Mouse (Mus musculus): Measurements from ENCODE around the gene Hnrnpll. TPM values are rescaled to one million over a fixed set of nuclear protein-coding genes. Genes with fewer than 3 reads are reported as not detected.
"Not testable (repeated sequence)": the region's sequence is repeated elsewhere in the genome, so short reads cannot be mapped to it uniquely, and the experiment has no call there.

The Hnrnpll gene
- polyA plus RNA-seq, 1 experiment from 2014 or later = 112 TPM

DNA sequence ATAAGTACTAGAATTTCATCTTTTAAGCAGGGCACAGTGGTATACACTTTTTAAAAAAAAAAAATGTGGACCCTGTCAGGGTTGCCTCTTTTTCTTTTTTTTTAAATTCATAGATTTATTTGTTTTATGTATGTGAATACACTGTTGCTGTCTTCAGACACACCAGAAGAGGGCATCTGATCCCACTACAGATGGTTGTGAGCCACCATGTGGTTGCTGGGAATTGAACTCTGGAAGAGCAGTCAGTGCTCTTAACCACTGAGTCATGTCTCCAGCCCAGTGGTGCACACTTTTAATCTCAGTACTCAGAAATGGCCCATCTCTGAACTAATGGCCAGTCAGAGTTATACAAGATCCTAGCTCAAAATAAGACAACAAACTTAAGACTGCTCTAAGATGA lies 12.8 kb downstream of the Hnrnpll start:
- H3K27ac ChIP-seq; ATAC-seq (ENCODE audit: low FRiP score); H3K4me1 ChIP-seq; H3K27me3 ChIP-seq; H3K9ac ChIP-seq; H3K4me3 ChIP-seq; H3K9me3 ChIP-seq (replicated peaks); H3K4me2 ChIP-seq (replicated peaks): not testable (repeated sequence)
- H3K36me3 ChIP-seq = peaks cover 56% of the 10 kb centered on the region

GRCm38 (mm10) chr17:80048230-80048629 lies 13.9 kb downstream of the Hnrnpll start:
- ATAC-seq (ENCODE audit: low FRiP score) = no peak
- Histone ChIP-seq H3K27ac (no peak overlapping the region), H3K27me3 (no peaks in the 10 kb centered on the region), H3K9ac (no peak overlapping the region), H3K36me3 (peaks cover 55% of the 10 kb centered on the region), H3K4me3 (no peak overlapping the region), H3K4me2 (replicated peaks) (no peak overlapping the region), H3K9me3 (replicated peaks) (no peaks in the 10 kb centered on the region), H3K4me1 (no peaks in the 10 kb centered on the region)
- 72% methylated on average over 7 of the region's 7 CpGs for WGBS

DNA sequence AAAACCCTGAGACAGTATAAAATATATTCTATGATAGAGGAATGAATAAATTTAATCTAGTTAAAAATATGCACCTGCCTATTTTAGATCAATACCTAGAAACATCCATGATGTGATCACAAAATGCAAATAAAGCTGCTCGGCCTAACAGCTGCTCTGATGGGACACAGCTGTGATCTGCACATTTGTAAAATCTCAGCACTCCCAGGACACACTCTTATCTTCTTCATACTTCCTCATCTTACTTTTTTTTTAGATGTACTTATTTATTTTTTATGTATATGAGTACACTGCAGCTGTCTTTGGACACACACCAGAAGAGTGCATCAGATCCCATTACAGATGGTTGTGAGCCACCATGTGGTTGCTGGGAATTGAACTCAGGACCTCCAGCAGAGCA lies 20.4 kb downstream of the Hnrnpll start:
- ATAC-seq (ENCODE audit: low FRiP score) = no peak
- no peaks in the 10 kb centered on the region for H3K4me1 ChIP-seq
- no peak overlapping the region for H3K27ac ChIP-seq
- no peaks in the 10 kb centered on the region for H3K9me3 ChIP-seq (replicated peaks)
- H3K27me3 ChIP-seq = no peaks in the 10 kb centered on the region
- 88% methylated on average over 1 of the region's 1 CpGs for WGBS
- H3K4me3 ChIP-seq = no peak overlapping the region
- H3K36me3 ChIP-seq = peaks cover 37% of the 10 kb centered on the region
- H3K4me2 ChIP-seq (replicated peaks) = no peak overlapping the region
- H3K9ac ChIP-seq = no peak overlapping the region

DNA sequence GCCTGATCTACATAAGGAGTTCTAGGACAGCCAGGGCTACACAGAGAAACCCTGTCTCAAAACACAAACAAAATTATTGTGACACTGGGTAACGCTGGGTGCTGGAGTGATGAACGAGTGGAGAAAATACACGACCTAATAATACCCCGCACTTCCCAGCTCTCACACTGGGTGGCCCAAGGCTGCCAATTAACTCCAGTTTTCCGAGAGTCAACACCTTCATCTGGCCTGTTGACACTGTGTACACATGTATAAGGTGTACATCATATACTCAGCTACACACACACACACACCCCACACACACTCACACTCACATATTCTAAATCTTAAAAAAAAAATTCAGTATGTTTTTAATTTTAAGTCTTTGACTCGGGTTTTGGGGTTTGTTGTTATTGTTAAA lies 33.5 kb downstream of the Hnrnpll start:
- ATAC-seq (ENCODE audit: low FRiP score) = no peak
- H3K9ac ChIP-seq = no peak overlapping the region
- H3K27me3 ChIP-seq = no peaks in the 10 kb centered on the region
- H3K27ac ChIP-seq = no peak overlapping the region
- H3K4me1 ChIP-seq = no peaks in the 10 kb centered on the region
- no peak overlapping the region for H3K4me2 ChIP-seq (replicated peaks)
- peaks cover 43% of the 10 kb centered on the region for H3K36me3 ChIP-seq
- WGBS = 92% methylated on average over 6 of the region's 6 CpGs
- H3K9me3 ChIP-seq (replicated peaks) = no peaks in the 10 kb centered on the region
- H3K4me3 ChIP-seq = no peak overlapping the region

DNA sequence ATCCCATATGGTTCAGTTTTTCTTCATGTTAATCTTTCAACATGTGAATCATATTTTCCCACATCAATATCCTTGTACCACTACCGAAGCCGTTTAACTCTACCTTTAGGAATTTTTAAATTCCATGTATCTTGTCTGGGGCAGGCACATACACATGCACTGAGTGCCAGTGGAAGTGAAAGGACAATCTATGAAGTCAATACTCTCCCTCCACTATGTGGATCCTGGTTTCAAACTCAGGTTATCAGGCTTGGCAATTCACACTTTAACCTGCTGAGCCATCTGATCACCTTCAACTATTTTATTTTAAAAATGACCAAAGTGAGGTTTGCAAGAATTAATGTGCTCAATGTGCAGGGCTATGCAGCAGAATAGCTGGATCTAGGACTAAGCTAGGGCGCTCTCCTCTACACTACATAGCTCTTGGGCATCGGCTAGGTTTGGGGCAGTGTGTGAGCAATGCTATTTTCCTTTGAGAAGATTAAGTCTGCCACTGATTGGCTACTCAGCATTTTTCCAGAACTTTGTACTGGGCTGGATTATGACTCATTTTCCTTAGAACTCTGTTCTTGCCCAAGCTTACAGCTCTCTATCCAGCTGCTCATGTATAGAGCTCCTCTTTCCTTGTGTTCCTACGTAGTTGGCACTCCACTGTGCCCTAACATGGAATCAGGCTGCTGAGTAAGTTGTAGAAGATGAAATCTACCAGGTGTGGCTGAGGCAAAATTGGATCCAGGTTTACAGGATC lies 35.8 kb downstream of the Hnrnpll start:
- 95% methylated on average over 5 of the region's 5 CpGs for WGBS
- no peaks in the 10 kb centered on the region for H3K4me1 ChIP-seq
- H3K36me3 ChIP-seq = peaks cover 24% of the 10 kb centered on the region
- H3K4me3 ChIP-seq = no peak overlapping the region
- no peaks in the 10 kb centered on the region for H3K9me3 ChIP-seq (replicated peaks)
- H3K27me3 ChIP-seq = no peaks in the 10 kb centered on the region
- H3K4me2 ChIP-seq (replicated peaks) = no peak overlapping the region
- ATAC-seq (ENCODE audit: low FRiP score) = no peak
- H3K9ac ChIP-seq = no peak overlapping the region
- H3K27ac ChIP-seq = no peak overlapping the region

DNA sequence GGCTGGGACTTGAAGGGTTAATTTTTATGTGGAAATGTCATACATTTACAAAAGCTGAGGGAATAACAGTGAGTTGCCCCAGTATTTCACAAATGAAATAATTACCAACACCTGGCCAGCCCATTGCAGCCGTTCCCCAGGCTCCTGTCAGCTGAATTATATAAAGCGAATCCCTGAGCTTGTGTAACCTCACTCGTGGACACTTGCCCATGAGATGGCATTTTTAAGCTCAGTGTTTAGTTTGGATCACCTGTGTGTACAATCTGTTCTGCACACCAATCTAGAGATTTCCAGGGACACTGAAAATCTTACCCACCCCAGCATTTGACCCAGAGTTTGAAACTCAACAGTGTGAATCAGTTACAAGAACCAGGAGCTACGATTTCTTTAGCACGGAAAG lies 40.0 kb downstream of the Hnrnpll start:
- Histone ChIP-seq H3K4me3 (no peak overlapping the region), H3K9me3 (replicated peaks) (no peaks in the 10 kb centered on the region), H3K4me2 (replicated peaks) (no peak overlapping the region), H3K27ac (peak overlapping the region; percentile 12; the same call in 1 of the 2 replicates), H3K36me3 (peaks cover under 1% of the 10 kb centered on the region; the same call in 1 of the 2 replicates), H3K4me1 (peaks cover 5% of the 10 kb centered on the region), H3K9ac (no peak overlapping the region), H3K27me3 (no peaks in the 10 kb centered on the region)
- ATAC-seq (ENCODE audit: low FRiP score) = no peak
- WGBS = 65% methylated on average over 5 of the region's 5 CpGs

GRCm38 (mm10) chr17:80020495-80020894 lies 41.6 kb downstream of the Hnrnpll start:
- no peak overlapping the region for H3K4me3 ChIP-seq
- no peak overlapping the region for H3K4me2 ChIP-seq (replicated peaks)
- H3K36me3 ChIP-seq = no peaks in the 10 kb centered on the region
- H3K27ac ChIP-seq = no peak overlapping the region
- no peak for ATAC-seq (ENCODE audit: low FRiP score)
- WGBS = 85% methylated on average over 2 of the region's 2 CpGs
- no peaks in the 10 kb centered on the region for H3K27me3 ChIP-seq
- H3K9ac ChIP-seq = no peak overlapping the region
- H3K9me3 ChIP-seq (replicated peaks) = no peaks in the 10 kb centered on the region
- peaks cover 5% of the 10 kb centered on the region for H3K4me1 ChIP-seq

- WGBS = 11% methylated on average over 22 of the region's 22 CpGs
- ATAC-seq (ENCODE audit: low FRiP score) = 0 out of 2 replicates have a peak, but pooled peaks have one; percentile 44
- H3K4me2 ChIP-seq (replicated peaks) = peak overlapping the region; percentile 37
- H3K4me1 ChIP-seq = peaks cover 5% of the 10 kb centered on the region
- no peak overlapping the region for H3K9ac ChIP-seq
- no peak overlapping the region for H3K4me3 ChIP-seq
- H3K36me3 ChIP-seq = no peaks in the 10 kb centered on the region
- H3K27me3 ChIP-seq = no peaks in the 10 kb centered on the region
- H3K27ac ChIP-seq = no peak overlapping the region
- H3K9me3 ChIP-seq (replicated peaks) = no peaks in the 10 kb centered on the region
Measured at GRCm38 (mm10) chr17:80018976-80019541, 43.1 kb downstream of the Hnrnpll start.

GRCm38 (mm10) chr17:80018239-80018975 lies 43.7 kb downstream of the Hnrnpll start:
- 58% methylated on average over 12 of the region's 12 CpGs for WGBS
- ATAC-seq (ENCODE audit: low FRiP score) = no peak

GRCm38 (mm10) chr17:80017389-80017788 lies 44.7 kb downstream of the Hnrnpll start:
- ATAC-seq (ENCODE audit: low FRiP score) = no peak
- peaks cover 5% of the 10 kb centered on the region for H3K4me1 ChIP-seq
- no peaks in the 10 kb centered on the region for H3K36me3 ChIP-seq
- 50% methylated on average over 12 of the region's 12 CpGs for WGBS
- H3K9me3 ChIP-seq (replicated peaks) = no peaks in the 10 kb centered on the region
- no peak overlapping the region for H3K9ac ChIP-seq
- no peak overlapping the region for H3K4me2 ChIP-seq (replicated peaks)
- no peaks in the 10 kb centered on the region for H3K27me3 ChIP-seq
- H3K4me3 ChIP-seq = no peak overlapping the region
- H3K27ac ChIP-seq = no peak overlapping the region

More at GRCm38 (mm10) chr17:80018239-80018975, 43.7 kb downstream of the Hnrnpll start:
- Histone ChIP-seq H3K27ac (no peak overlapping the region), H3K9me3 (replicated peaks) (no peaks in the 10 kb centered on the region), H3K4me3 (no peak overlapping the region), H3K36me3 (no peaks in the 10 kb centered on the region), H3K4me2 (replicated peaks) (no peak overlapping the region), H3K4me1 (peaks cover 5% of the 10 kb centered on the region), H3K9ac (no peak overlapping the region), H3K27me3 (no peaks in the 10 kb centered on the region)

DNA sequence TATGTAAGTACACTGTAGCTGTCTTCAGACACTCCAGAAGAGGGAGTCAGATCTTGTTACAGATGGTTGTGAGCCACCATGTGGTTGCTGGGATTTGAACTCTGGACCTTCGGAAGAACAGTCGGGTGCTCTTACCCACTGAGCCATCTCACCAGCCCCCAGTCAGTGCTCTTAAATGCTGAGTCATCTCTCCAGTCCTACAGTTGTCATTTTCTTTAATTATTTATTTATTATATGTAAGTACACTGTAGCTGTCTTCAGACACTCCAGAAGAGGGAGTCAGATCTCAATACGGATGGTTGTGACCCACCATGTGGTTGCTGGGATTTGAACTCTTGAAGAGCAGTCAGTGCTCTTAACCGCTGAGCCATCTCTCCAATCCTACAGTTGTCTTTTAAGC lies 45.7 kb downstream of the Hnrnpll start:
- H3K9me3 ChIP-seq (replicated peaks); H3K4me2 ChIP-seq (replicated peaks); H3K4me3 ChIP-seq; H3K27me3 ChIP-seq; H3K9ac ChIP-seq; H3K27ac ChIP-seq; H3K36me3 ChIP-seq; H3K4me1 ChIP-seq; ATAC-seq (ENCODE audit: low FRiP score): not testable (repeated sequence)
- WGBS = 95% methylated on average over 4 of the region's 4 CpGs

GRCm38 (mm10) chr17:80014361-80014809 lies 47.7 kb downstream of the Hnrnpll start:
- H3K4me1 ChIP-seq = peaks cover 11% of the 10 kb centered on the region
- 86% methylated on average over 8 of the region's 8 CpGs for WGBS

More at GRCm38 (mm10) chr17:80014361-80014809, 47.7 kb downstream of the Hnrnpll start:
- H3K4me2 ChIP-seq (replicated peaks) = no peak overlapping the region
- no peaks in the 10 kb centered on the region for H3K9me3 ChIP-seq (replicated peaks)
- H3K27me3 ChIP-seq = no peaks in the 10 kb centered on the region
- no peak overlapping the region for H3K27ac ChIP-seq
- no peaks in the 10 kb centered on the region for H3K36me3 ChIP-seq
- ATAC-seq (ENCODE audit: low FRiP score) = no peak
- no peak overlapping the region for H3K4me3 ChIP-seq
- H3K9ac ChIP-seq = no peak overlapping the region
